Mouse (Mus musculus): ENCODE results near the gene Lin28b. TPM values are rescaled to one million over a fixed set of nuclear protein-coding genes. Genes with fewer than 3 reads are reported as not detected.

The Lin28b gene
- polyA plus RNA-seq, 1 experiment from 2014 or later = 26.1 TPM

- Histone ChIP-seq H3K4me3 (ENCODE audit: low read depth, low read length) (no peak overlapping the region), H3K27ac (replicated peaks; ENCODE audit: low read depth, low read length) (no peak overlapping the region), H3K36me3 (ENCODE audit: control insufficient read depth, insufficient read depth, low read length) (no peaks in the 10 kb centered on the region), H3K9ac (ENCODE audit: low read length) (no peak overlapping the region), H3K9me3 (ENCODE audit: control insufficient read depth, low read length) (no peaks in the 10 kb centered on the region), H3K27me3 (ENCODE audit: control insufficient read depth, insufficient read depth, low read length) (no peaks in the 10 kb centered on the region), H3K4me2 (ENCODE audit: low read depth, severe bottlenecking) (no peak overlapping the region), H3K4me1 (ENCODE audit: control insufficient read depth, insufficient read depth, low read length) (no peaks in the 10 kb centered on the region)
- 25% methylated on average over 2 of the region's 2 CpGs for WGBS
- ATAC-seq (ENCODE audit: insufficient number of reproducible peaks, low FRiP score, low TSS enrichment, low read depth) (no peak), DNase-seq (ENCODE audit: low spot score) (no peak)
These were observed 28.1 kb downstream of the Lin28b start for GRCm38 (mm10) chr10:45458074-45458473.

GRCm38 (mm10) chr10:45446625-45447024 is 39.6 kb downstream of the Lin28b start:
- H3K27me3 ChIP-seq (ENCODE audit: control insufficient read depth, insufficient read depth, low read length) = no peaks in the 10 kb centered on the region
- no peak for ATAC-seq (ENCODE audit: insufficient number of reproducible peaks, low FRiP score, low TSS enrichment, low read depth)
- H3K36me3 ChIP-seq (ENCODE audit: control insufficient read depth, insufficient read depth, low read length) = no peaks in the 10 kb centered on the region
- H3K4me1 ChIP-seq (ENCODE audit: control insufficient read depth, insufficient read depth, low read length) = no peaks in the 10 kb centered on the region
- H3K4me3 ChIP-seq (ENCODE audit: low read depth, low read length) = no peak overlapping the region
- DNase-seq (ENCODE audit: low spot score) = no peak
- H3K27ac ChIP-seq (replicated peaks; ENCODE audit: low read depth, low read length) = no peak overlapping the region
- H3K4me2 ChIP-seq (ENCODE audit: low read depth, severe bottlenecking) = no peak overlapping the region
- H3K9ac ChIP-seq (ENCODE audit: low read length) = no peak overlapping the region
- no peaks in the 10 kb centered on the region for H3K9me3 ChIP-seq (ENCODE audit: control insufficient read depth, low read length)

GRCm38 (mm10) chr10:45446215-45446614 is 40.0 kb downstream of the Lin28b start:
- Histone ChIP-seq H3K27me3 (ENCODE audit: control insufficient read depth, insufficient read depth, low read length) (no peaks in the 10 kb centered on the region), H3K27ac (replicated peaks; ENCODE audit: low read depth, low read length) (no peak overlapping the region), H3K4me1 (ENCODE audit: control insufficient read depth, insufficient read depth, low read length) (no peaks in the 10 kb centered on the region), H3K4me2 (ENCODE audit: low read depth, severe bottlenecking) (no peak overlapping the region), H3K4me3 (ENCODE audit: low read depth, low read length) (no peak overlapping the region), H3K9me3 (ENCODE audit: control insufficient read depth, low read length) (no peaks in the 10 kb centered on the region), H3K9ac (ENCODE audit: low read length) (no peak overlapping the region), H3K36me3 (ENCODE audit: control insufficient read depth, insufficient read depth, low read length) (no peaks in the 10 kb centered on the region)
- ATAC-seq (ENCODE audit: insufficient number of reproducible peaks, low FRiP score, low TSS enrichment, low read depth) = no peak
- DNase-seq (ENCODE audit: low spot score) = no peak
- 8% methylated on average over 8 of the region's 8 CpGs for WGBS

GRCm38 (mm10) chr10:45422372-45422771 is 63.8 kb downstream of the Lin28b start:
- WGBS = 76% methylated on average over 1 of the region's 1 CpGs
- H3K27ac ChIP-seq (replicated peaks; ENCODE audit: low read depth, low read length) = no peak overlapping the region

GRCm38 (mm10) chr10:45412144-45412543 is 74.1 kb downstream of the Lin28b start:
- WGBS = 67% methylated on average over 5 of the region's 5 CpGs
- no peaks in the 10 kb centered on the region for H3K36me3 ChIP-seq (ENCODE audit: control insufficient read depth, insufficient read depth, low read length)
- ATAC-seq (ENCODE audit: insufficient number of reproducible peaks, low FRiP score, low TSS enrichment, low read depth) (no peak), DNase-seq (ENCODE audit: low spot score) (no peak)
- no peak overlapping the region for H3K9ac ChIP-seq (ENCODE audit: low read length)
- H3K27me3 ChIP-seq (ENCODE audit: control insufficient read depth, insufficient read depth, low read length) = no peaks in the 10 kb centered on the region
- H3K4me3 ChIP-seq (ENCODE audit: low read depth, low read length) = no peak overlapping the region
- H3K4me1 ChIP-seq (ENCODE audit: control insufficient read depth, insufficient read depth, low read length) = no peaks in the 10 kb centered on the region
- H3K4me2 ChIP-seq (ENCODE audit: low read depth, severe bottlenecking) = no peak overlapping the region
- H3K27ac ChIP-seq (replicated peaks; ENCODE audit: low read depth, low read length) = no peak overlapping the region
- no peaks in the 10 kb centered on the region for H3K9me3 ChIP-seq (ENCODE audit: control insufficient read depth, low read length)

More at GRCm38 (mm10) chr10:45422372-45422771, 63.8 kb downstream of the Lin28b start:
- H3K9ac ChIP-seq (ENCODE audit: low read length) = no peak overlapping the region
- no peak overlapping the region for H3K4me2 ChIP-seq (ENCODE audit: low read depth, severe bottlenecking)
- H3K36me3 ChIP-seq (ENCODE audit: control insufficient read depth, insufficient read depth, low read length) = no peaks in the 10 kb centered on the region
- DNase-seq (ENCODE audit: low spot score) = no peak
- no peaks in the 10 kb centered on the region for H3K27me3 ChIP-seq (ENCODE audit: control insufficient read depth, insufficient read depth, low read length)
- H3K9me3 ChIP-seq (ENCODE audit: control insufficient read depth, low read length) = no peaks in the 10 kb centered on the region
- H3K4me1 ChIP-seq (ENCODE audit: control insufficient read depth, insufficient read depth, low read length) = no peaks in the 10 kb centered on the region
- H3K4me3 ChIP-seq (ENCODE audit: low read depth, low read length) = no peak overlapping the region
- no peak for ATAC-seq (ENCODE audit: insufficient number of reproducible peaks, low FRiP score, low TSS enrichment, low read depth)

GRCm38 (mm10) chr10:45411741-45412140 is 74.5 kb downstream of the Lin28b start:
- H3K4me1 ChIP-seq (ENCODE audit: control insufficient read depth, insufficient read depth, low read length) = no peaks in the 10 kb centered on the region
- no peak overlapping the region for H3K4me2 ChIP-seq (ENCODE audit: low read depth, severe bottlenecking)
- DNase-seq (ENCODE audit: low spot score) (no peak), ATAC-seq (ENCODE audit: insufficient number of reproducible peaks, low FRiP score, low TSS enrichment, low read depth) (no peak)
- no peaks in the 10 kb centered on the region for H3K36me3 ChIP-seq (ENCODE audit: control insufficient read depth, insufficient read depth, low read length)
- no peak overlapping the region for H3K9ac ChIP-seq (ENCODE audit: low read length)
- no peak overlapping the region for H3K4me3 ChIP-seq (ENCODE audit: low read depth, low read length)
- H3K27ac ChIP-seq (replicated peaks; ENCODE audit: low read depth, low read length) = no peak overlapping the region
- 44% methylated on average over 2 of the region's 2 CpGs for WGBS
- no peaks in the 10 kb centered on the region for H3K9me3 ChIP-seq (ENCODE audit: control insufficient read depth, low read length)
- no peaks in the 10 kb centered on the region for H3K27me3 ChIP-seq (ENCODE audit: control insufficient read depth, insufficient read depth, low read length)

DNA sequence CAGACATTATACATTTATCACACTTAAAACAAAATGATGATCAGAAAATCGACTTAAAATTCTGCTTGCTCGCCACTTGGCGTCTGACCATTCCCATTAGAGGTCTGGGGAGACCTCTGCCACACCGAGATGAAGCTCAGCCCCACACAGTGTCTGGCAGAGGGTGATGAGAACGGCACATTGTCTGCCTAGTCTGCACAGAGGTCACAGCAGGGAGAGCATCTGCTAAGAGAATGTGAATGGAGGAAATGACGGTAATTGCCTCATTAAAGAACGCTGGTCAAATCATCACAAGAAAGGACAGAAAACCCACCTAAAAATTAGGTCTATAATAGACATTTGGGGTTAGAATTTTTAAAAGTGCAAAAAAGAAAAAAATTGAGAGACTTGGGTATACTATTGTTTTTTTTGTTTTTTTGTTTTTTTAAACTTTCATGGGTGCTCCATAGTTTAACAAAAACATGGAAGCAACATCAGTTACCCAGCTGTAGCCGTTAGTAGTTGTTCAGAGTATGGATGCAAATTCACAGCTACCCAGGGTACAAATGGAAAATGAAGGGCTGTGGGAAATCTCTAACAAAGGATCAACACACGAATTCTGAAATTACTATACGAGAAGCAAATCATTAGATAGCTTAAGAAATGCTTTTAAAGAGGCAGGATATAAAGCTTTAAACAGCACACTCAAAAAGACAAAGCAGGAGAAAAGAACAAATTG is 75.4 kb downstream of the Lin28b start:
- DNase-seq (ENCODE audit: low spot score) = no peak
- no peak overlapping the region for H3K4me2 ChIP-seq (ENCODE audit: low read depth, severe bottlenecking)
- no peak overlapping the region for H3K4me3 ChIP-seq (ENCODE audit: low read depth, low read length)
- ATAC-seq (ENCODE audit: insufficient number of reproducible peaks, low FRiP score, low TSS enrichment, low read depth) = no peak
- H3K27ac ChIP-seq (replicated peaks; ENCODE audit: low read depth, low read length) = no peak overlapping the region
- H3K4me1 ChIP-seq (ENCODE audit: control insufficient read depth, insufficient read depth, low read length) = no peaks in the 10 kb centered on the region
- H3K36me3 ChIP-seq (ENCODE audit: control insufficient read depth, insufficient read depth, low read length) = no peaks in the 10 kb centered on the region
- no peak overlapping the region for H3K9ac ChIP-seq (ENCODE audit: low read length)
- H3K27me3 ChIP-seq (ENCODE audit: control insufficient read depth, insufficient read depth, low read length) = no peaks in the 10 kb centered on the region
- 27% methylated on average over 10 of the region's 10 CpGs for WGBS
- H3K9me3 ChIP-seq (ENCODE audit: control insufficient read depth, low read length) = no peaks in the 10 kb centered on the region

GRCm38 (mm10) chr10:45399702-45400243 is 86.4 kb downstream of the Lin28b start:
- Histone ChIP-seq H3K27ac (replicated peaks; ENCODE audit: low read depth, low read length) (no peak overlapping the region), H3K4me1 (ENCODE audit: control insufficient read depth, insufficient read depth, low read length) (no peaks in the 10 kb centered on the region), H3K27me3 (ENCODE audit: control insufficient read depth, insufficient read depth, low read length) (no peaks in the 10 kb centered on the region), H3K9me3 (ENCODE audit: control insufficient read depth, low read length) (no peaks in the 10 kb centered on the region), H3K9ac (ENCODE audit: low read length) (no peak overlapping the region), H3K36me3 (ENCODE audit: control insufficient read depth, insufficient read depth, low read length) (no peaks in the 10 kb centered on the region), H3K4me3 (ENCODE audit: low read depth, low read length) (no peak overlapping the region), H3K4me2 (ENCODE audit: low read depth, severe bottlenecking) (no peak overlapping the region)
- WGBS = 74% methylated on average over 7 of the region's 7 CpGs
- no peak for ATAC-seq (ENCODE audit: insufficient number of reproducible peaks, low FRiP score, low TSS enrichment, low read depth)
- DNase-seq (ENCODE audit: low spot score) = no peak

DNA sequence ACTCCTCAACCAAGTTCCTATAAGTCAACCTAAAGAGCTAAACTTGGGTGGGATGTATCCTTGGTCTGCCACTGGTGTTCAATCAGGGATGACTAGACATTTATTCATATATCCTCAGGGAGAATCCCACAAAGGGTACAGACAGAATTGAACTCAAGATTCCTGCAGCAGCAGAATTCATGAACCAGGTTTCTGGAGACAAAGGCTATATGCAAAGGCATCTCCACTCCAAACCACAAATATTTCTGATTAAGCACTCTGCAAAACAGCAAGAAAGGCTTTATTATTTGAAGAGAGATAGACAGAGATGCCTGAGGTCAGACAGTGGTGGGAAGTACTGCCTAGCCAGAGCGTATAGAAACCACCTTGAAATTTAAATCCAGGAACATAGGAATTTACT is 88.0 kb downstream of the Lin28b start:
- Histone ChIP-seq H3K27ac (replicated peaks; ENCODE audit: low read depth, low read length) (no peak overlapping the region), H3K27me3 (ENCODE audit: control insufficient read depth, insufficient read depth, low read length) (no peaks in the 10 kb centered on the region), H3K4me2 (ENCODE audit: low read depth, severe bottlenecking) (no peak overlapping the region), H3K4me1 (ENCODE audit: control insufficient read depth, insufficient read depth, low read length) (no peaks in the 10 kb centered on the region), H3K9me3 (ENCODE audit: control insufficient read depth, low read length) (no peaks in the 10 kb centered on the region), H3K9ac (ENCODE audit: low read length) (no peak overlapping the region), H3K4me3 (ENCODE audit: low read depth, low read length) (no peak overlapping the region), H3K36me3 (ENCODE audit: control insufficient read depth, insufficient read depth, low read length) (no peaks in the 10 kb centered on the region)
- no peak for DNase-seq (ENCODE audit: low spot score)
- no peak for ATAC-seq (ENCODE audit: insufficient number of reproducible peaks, low FRiP score, low TSS enrichment, low read depth)
- 93% methylated on average over 1 of the region's 1 CpGs for WGBS

Measured in limb, embryonic 11.5 days (tissue).